Comparison of ENCODE assay signal across 21 mouse cellular contexts in genomic region chr7:98797347-98798133, GRCm38 (mm10). TPM values are rescaled to one million over a fixed set of nuclear protein-coding genes. Genes with fewer than 3 reads are reported as not detected.
DNase-seq lines count a peak whose midpoint lies in the region; ATAC-seq and TF ChIP-seq lines count a peak whose summit lies in the region.
"Had no signal": no experiment of that assay in that cellular context is flagged by ENCODE, and none has a peak within 500 bp of the region (broad histone marks: within the 10 kb centered on the region; RNA-seq: fewer than 3 reads in every experiment).

No protein-coding gene starts in this region.

- H3K4me2 ChIP-seq in kidney, embryonic 16.5 days (replicated peaks; ENCODE audit: low read depth, low read length), result no peak overlapping the region
- peak overlapping the region; percentile 18; the same call in 1 of the 2 replicates for H3K4me2 ChIP-seq in embryonic facial prominence, embryonic 13.5 days
- no peak overlapping the region for H3K4me2 ChIP-seq in limb, embryonic 14.5 days (replicated peaks; ENCODE audit: low read depth, low read length, severe bottlenecking)
- H3K4me2 ChIP-seq: heart, embryonic 13.5 days; liver, embryonic 12.5 days; neural tube, embryonic 12.5 days; stomach, embryonic 15.5 days had no signal

- 28% methylated on average over 5 of the region's 5 CpGs for WGBS in kidney, embryonic 16.5 days
- WGBS in embryonic facial prominence, embryonic 13.5 days, result 17% methylated on average over 5 of the region's 5 CpGs
- WGBS in limb, embryonic 14.5 days, result 35% methylated on average over 5 of the region's 5 CpGs

- no peak overlapping the region for H3K9ac ChIP-seq in kidney, embryonic 16.5 days (replicated peaks; ENCODE audit: low read length)
- no peak overlapping the region for H3K9ac ChIP-seq in embryonic facial prominence, embryonic 13.5 days
- H3K9ac ChIP-seq in limb, embryonic 14.5 days (ENCODE audit: low read depth, low read length, severe bottlenecking), result no peak overlapping the region
- H3K9ac ChIP-seq: heart, embryonic 13.5 days; liver, embryonic 12.5 days; neural tube, embryonic 12.5 days; stomach, embryonic 15.5 days had no signal

- H3K36me3 ChIP-seq in kidney, embryonic 16.5 days (ENCODE audit: insufficient read depth, low read length), result no peaks in the 10 kb centered on the region
- H3K36me3 ChIP-seq in embryonic facial prominence, embryonic 13.5 days, result no peaks in the 10 kb centered on the region
- no peaks in the 10 kb centered on the region for H3K36me3 ChIP-seq in limb, embryonic 14.5 days (ENCODE audit: control insufficient read depth, insufficient read depth, low read length)
- H3K36me3 ChIP-seq: heart, embryonic 13.5 days; liver, embryonic 12.5 days; neural tube, embryonic 12.5 days; stomach, embryonic 15.5 days had no signal

- peaks cover 14% of the 10 kb centered on the region for H3K4me1 ChIP-seq in kidney, embryonic 16.5 days (ENCODE audit: insufficient read depth, low read length)
- peaks cover 50% of the 10 kb centered on the region for H3K4me1 ChIP-seq in embryonic facial prominence, embryonic 13.5 days
- H3K4me1 ChIP-seq in limb, embryonic 14.5 days (ENCODE audit: control insufficient read depth, insufficient read depth, low read length), result peaks cover 25% of the 10 kb centered on the region
- H3K4me1 ChIP-seq: liver, embryonic 12.5 days had no signal

- DNase-seq in embryo, embryonic 11 days, result peak; percentile 27
- DNase-seq in embryo, embryonic 10 days (ENCODE audit: low spot score), result no peak
- DNase-seq in kidney, adult 8-10 months, result no peak
- DNase-seq in limb, embryonic 14.5 days (ENCODE audit: low spot score), result no peak
- no peak for DNase-seq in layer of hippocampus, postnatal 14 days (ENCODE audit: low spot score in 2 of 2)
- DNase-seq: adrenal gland, postnatal 14 days; cerebellum, postnatal 14 days; gastrocnemius, postnatal 25 days; right cerebral cortex, postnatal 4 days; thymus, postnatal 25 days had no signal

- H3K27ac ChIP-seq in kidney, embryonic 16.5 days (ENCODE audit: low read length), result no peak overlapping the region
- H3K27ac ChIP-seq in embryonic facial prominence, embryonic 13.5 days, result peak overlapping the region; percentile 84
- H3K27ac ChIP-seq in limb, embryonic 14.5 days (replicated peaks; ENCODE audit: low read depth, low read length), result peak overlapping the region; percentile 40; the same call in 1 of the 2 replicates
- H3K27ac ChIP-seq: heart, embryonic 13.5 days; hindbrain, postnatal 0 days; left cerebral cortex, adult 2 months; liver, embryonic 12.5 days; macrophage; neural tube, embryonic 12.5 days; stomach, embryonic 15.5 days had no signal

- ATAC-seq in kidney, embryonic 16.5 days (ENCODE audit: low FRiP score, low TSS enrichment), result peak; percentile 70
- ATAC-seq in embryonic facial prominence, embryonic 13.5 days (ENCODE audit: insufficient number of reproducible peaks, insufficient read depth, low FRiP score, low TSS enrichment, low read depth), result peak; percentile 77
- ATAC-seq in limb, embryonic 14.5 days (ENCODE audit: low FRiP score, low read depth), result peak; percentile 33; the same call in 1 of the 2 replicates
- no peak for ATAC-seq in CD4-positive, CD25-positive, alpha-beta regulatory T cell, adult 4 months
- ATAC-seq: hindbrain, postnatal 0 days; liver, embryonic 12.5 days had no signal

- no peak overlapping the region for H3K4me3 ChIP-seq in kidney, embryonic 16.5 days (ENCODE audit: low read length)
- H3K4me3 ChIP-seq in embryonic facial prominence, embryonic 13.5 days, result no peak overlapping the region
- H3K4me3 ChIP-seq in limb, embryonic 14.5 days (replicated peaks; ENCODE audit: low read length), result no peak overlapping the region
- H3K4me3 ChIP-seq: erythroblast, embryonic 14.5 days; heart, embryonic 13.5 days; left cerebral cortex, adult 2 months; liver, embryonic 12.5 days; neural tube, embryonic 12.5 days; stomach, embryonic 15.5 days had no signal

- H3K27me3 ChIP-seq in kidney, embryonic 16.5 days (ENCODE audit: insufficient read depth, low read length), result no peaks in the 10 kb centered on the region
- no peaks in the 10 kb centered on the region for H3K27me3 ChIP-seq in embryonic facial prominence, embryonic 13.5 days
- no peaks in the 10 kb centered on the region for H3K27me3 ChIP-seq in limb, embryonic 14.5 days (ENCODE audit: control insufficient read depth, insufficient read depth, low read length)
- H3K27me3 ChIP-seq: heart, embryonic 13.5 days; neural tube, embryonic 12.5 days; stomach, embryonic 15.5 days had no signal

- H3K9me3 ChIP-seq in kidney, embryonic 16.5 days (ENCODE audit: low read length), result no peaks in the 10 kb centered on the region
- no peaks in the 10 kb centered on the region for H3K9me3 ChIP-seq in embryonic facial prominence, embryonic 13.5 days
- no peaks in the 10 kb centered on the region for H3K9me3 ChIP-seq in limb, embryonic 14.5 days (ENCODE audit: control insufficient read depth, low read length)
- H3K9me3 ChIP-seq: heart, embryonic 13.5 days; liver, embryonic 12.5 days; neural tube, embryonic 12.5 days; stomach, embryonic 15.5 days had no signal

- TF ChIP-seq POLR2A in limb, embryonic 14.5 days (IDR thresholded peaks at IDR 0.05; ENCODE audit: borderline replicate concordance, extremely low read depth, insufficient read depth, insufficient read length), result no peak

RNA-seq across cellular contexts. Expression of gene Wnt11, which starts 37.4 kb away (rescaled TPM):
- polyA plus RNA-seq in kidney, embryonic 16.5 days (2015; fragmentation: Nextera tagmentation; extraction: Ambion mirVana), result 32.4 and 33.3 TPM in 2 replicates
- 10.8 and 12.4 TPM in 2 replicates for polyA plus RNA-seq in embryonic facial prominence, embryonic 13.5 days (2015; fragmentation: Nextera tagmentation; extraction: Ambion mirVana)
- 115 and 178 TPM in 2 replicates for polyA plus RNA-seq in limb, embryonic 14.5 days (2012; rRNA removed)
- polyA plus RNA-seq in limb, embryonic 14.5 days (2014; fragmentation: Nextera tagmentation; extraction: Ambion mirVana), result 39.1 and 40.1 TPM in 2 replicates
- 1 to 10 TPM; 2.2 to 2.8 TPM for total RNA-seq in layer of hippocampus, postnatal 14 days (2021)
- polyA plus RNA-seq in CD4-positive, CD25-positive, alpha-beta regulatory T cell, adult 4 months (2017; shearing (Covaris generic)), result not detected
- polyA plus RNA-seq: erythroblast, embryonic 14.5 days; macrophage had no signal

Comparison
In these comparisons a context has a peak if more than half of its experiments do, and no peak if none do; other contexts are left out.
1. RNA of gene Wnt11, which starts 37.4 kb away (polyA plus RNA-seq): 39.1 to 178 TPM in limb, embryonic 14.5 days, 32.4 to 33.3 TPM in kidney, embryonic 16.5 days and 10.8 to 12.4 TPM in embryonic facial prominence, embryonic 13.5 days; not detected in CD4-positive, CD25-positive, alpha-beta regulatory T cell, adult 4 months; every median in the first group is over 10 times any median in the second.